Mouse (Mus musculus) liver, embryonic 14.5 days (tissue): Measurements from ENCODE around the gene Hyal1. TPM values are rescaled to one million over a fixed set of nuclear protein-coding genes. Genes with fewer than 3 reads are reported as not detected.

Experiments
- ATAC-seq: fragments of 200-750 bp; cut with Nextera tagmentation; 2 replicates; pipeline ENCODE4 v1.8.0; 2017; ENCODE audit warnings: moderate number of reproducible peaks, mild to moderate bottlenecking, moderate library complexity; ENCODE audit not compliant: insufficient read depth
- DNase-seq, 3 experiments: peaks; one replicate each; pipeline ENCODE4 v3.0.0-alpha.2; 2012 to 2013; ENCODE audit warnings: low read depth in 3 of 3, low spot score in 3 of 3
- H3K27ac ChIP-seq: fragments of 300-500 bp; sonication (generic); 2 replicates; pipeline ENCODE4 v1.5.1; 2014; ENCODE audit warnings: moderate library complexity, mild to moderate bottlenecking, control low read depth, inconsistent platforms
- H3K27me3 ChIP-seq: fragments of 300-500 bp; sonication (generic); 2 replicates; pipeline ENCODE4 v1.6.1; 2014; ENCODE audit warnings: mild to moderate bottlenecking, low read length, moderate library complexity; ENCODE audit not compliant: control insufficient read depth, insufficient read depth
- H3K36me3 ChIP-seq: fragments of 300-500 bp; sonication (generic); replicated peaks from 2 replicates; pipeline ENCODE4 v1.6.1; 2014; ENCODE audit warnings: low read depth; ENCODE audit not compliant: control insufficient read depth, insufficient read depth
- H3K4me1 ChIP-seq, 2 experiments: fragments of 200-500 bp in 1 of 2; fragments of 300-500 bp in 1 of 2; sonication (generic) in 1 of 2; replicated peaks; 2 replicates each; pipeline ENCODE4 v1.6.1; 2012 to 2014; ENCODE audit warnings: antibody characterized with exemption in 1 of 2, inconsistent platforms in 1 of 2, low read length in 1 of 2; ENCODE audit not compliant: control insufficient read depth in 2 of 2, insufficient read depth in 2 of 2
- H3K4me2 ChIP-seq: fragments of 300-500 bp; sonication (generic); 2 replicates; pipeline ENCODE4 v1.6.1; 2014; ENCODE audit warnings: low read depth, mild to moderate bottlenecking, control low read depth, moderate library complexity
- H3K4me3 ChIP-seq, 2 experiments: fragments of 200-500 bp in 1 of 2; fragments of 300-500 bp in 1 of 2; sonication (generic) in 1 of 2; 2 replicates each; pipeline ENCODE4 v1.5.1; 2012 to 2014; ENCODE audit warnings: low read depth in 2 of 2, low read length in 2 of 2, mild to moderate bottlenecking in 2 of 2, control low read depth in 1 of 2, inconsistent platforms in 1 of 2, moderate library complexity in 1 of 2; ENCODE audit not compliant: insufficient read depth in 1 of 2
- H3K9ac ChIP-seq: fragments of 300-500 bp; sonication (generic); replicated peaks from 2 replicates; pipeline ENCODE4 v1.6.1; 2014; ENCODE audit warnings: mild to moderate bottlenecking, control low read depth, moderate library complexity
- H3K9me3 ChIP-seq: fragments of 300-500 bp; sonication (generic); 2 replicates; pipeline ENCODE4 v1.6.1; 2016; ENCODE audit warnings: low read length, mixed read lengths; ENCODE audit not compliant: control insufficient read depth
- CTCF ChIP-seq: IDR thresholded peaks from 2 replicates; pipeline ENCODE4 v1.5.1; 2016; ENCODE audit warnings: antibody characterized with exemption, low read depth, control low read depth
- EP300 ChIP-seq: IDR thresholded peaks from 2 replicates; pipeline ENCODE4 v1.6.1; 2016; ENCODE audit warnings: antibody characterized with exemption, low read depth
- WGBS: fragments of 180-500 bp; shearing (Covaris S2); extraction: QIAGEN DNeasy Blood & Tissue Kit; methylation state at CpG from one replicate; pipeline ENCODE4 v1.1.7; 2014; ENCODE audit not compliant: insufficient replicate concordance; 5-methylcytosine and 5-hydroxymethylcytosine counted together
- polyA plus RNA-seq, 2 experiments: library from polyadenylated mRNA; depleted of rRNA in 1 of 2; stranded (reverse) in 1 of 2; unstranded in 1 of 2; fragments of >200 nt; fragmentation: Nextera tagmentation in 1 of 2; extraction: Ambion mirVana in 1 of 2; gene quantifications; 2 replicates each; pipeline versions ENCODE4 v1.2.1 to v1.2.3; 2012 to 2014

Hyal1 gene
- polyA plus RNA-seq, 2 experiments = 1.2 to 1.3 TPM

DNA sequence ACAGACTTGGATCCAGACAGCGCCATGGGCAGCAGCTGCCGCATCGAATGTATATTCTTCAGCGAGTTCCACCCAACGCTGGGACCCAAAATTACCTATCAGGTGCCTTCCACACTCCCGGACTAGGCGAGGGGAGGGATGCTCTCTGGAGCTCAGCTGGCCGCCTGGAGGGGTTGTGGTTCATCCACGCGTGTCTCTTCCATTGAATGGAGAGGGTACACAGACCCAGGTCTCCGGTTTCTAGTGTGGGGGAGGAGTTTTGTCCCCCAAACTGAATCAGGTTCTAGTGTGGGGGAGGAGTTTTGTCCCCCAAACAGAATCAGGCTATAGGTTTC lies 34.4 kb upstream of the Hyal1 start:
- 1% methylated on average over 11 of the region's 11 CpGs for WGBS
- peak overlapping the region; percentile 98 for H3K4me2 ChIP-seq
- H3K36me3 ChIP-seq = peaks cover 27% of the 10 kb centered on the region
- ATAC-seq = peak; percentile 22
- H3K9ac ChIP-seq = peak overlapping the region; percentile 83
- peak overlapping the region; percentile 67 to 96 for H3K4me3 ChIP-seq
- peak overlapping the region; percentile 26 for H3K27ac ChIP-seq
- TF ChIP-seq CTCF = no peak
- TF ChIP-seq EP300 = no peak
- DNase-seq = no peak
- H3K27me3 ChIP-seq = no peaks in the 10 kb centered on the region
- H3K4me1 ChIP-seq = peaks cover 11 to 15% of the 10 kb centered on the region in 2 experiments
- H3K9me3 ChIP-seq = no peaks in the 10 kb centered on the region

DNA sequence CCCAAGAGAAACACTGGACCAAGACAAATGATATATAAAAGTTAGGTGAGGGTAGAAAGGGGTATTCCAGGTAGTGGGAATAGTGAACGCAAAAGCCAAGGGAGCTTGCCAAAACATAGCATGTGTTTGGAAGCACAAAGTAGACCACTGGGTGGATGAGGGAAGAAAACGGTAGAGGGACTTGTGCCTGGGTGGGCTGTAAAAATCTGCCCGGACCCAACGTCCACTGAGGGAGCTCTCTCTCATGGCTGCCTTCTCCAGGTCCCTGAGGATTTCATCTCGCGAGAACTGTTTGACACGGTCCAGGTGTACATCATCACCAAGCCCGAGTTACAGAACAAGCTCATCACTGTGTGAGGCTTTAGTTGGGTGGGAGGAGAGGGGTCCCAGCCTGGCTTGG lies 34.0 kb upstream of the Hyal1 start:
- no peaks in the 10 kb centered on the region for H3K27me3 ChIP-seq
- H3K4me3 ChIP-seq = peak overlapping the region; percentile 67 to 96
- no peaks in the 10 kb centered on the region for H3K9me3 ChIP-seq
- H3K4me1 ChIP-seq = peaks cover 12 to 15% of the 10 kb centered on the region in 2 experiments
- TF ChIP-seq CTCF (no peak), EP300 (no peak)
- peak overlapping the region; percentile 98 for H3K4me2 ChIP-seq
- no peak for DNase-seq
- no peak for ATAC-seq
- 46% methylated on average over 8 of the region's 8 CpGs for WGBS
- H3K27ac ChIP-seq = no peak overlapping the region
- H3K36me3 ChIP-seq = peaks cover 23% of the 10 kb centered on the region
- H3K9ac ChIP-seq = peak overlapping the region; percentile 83

DNA sequence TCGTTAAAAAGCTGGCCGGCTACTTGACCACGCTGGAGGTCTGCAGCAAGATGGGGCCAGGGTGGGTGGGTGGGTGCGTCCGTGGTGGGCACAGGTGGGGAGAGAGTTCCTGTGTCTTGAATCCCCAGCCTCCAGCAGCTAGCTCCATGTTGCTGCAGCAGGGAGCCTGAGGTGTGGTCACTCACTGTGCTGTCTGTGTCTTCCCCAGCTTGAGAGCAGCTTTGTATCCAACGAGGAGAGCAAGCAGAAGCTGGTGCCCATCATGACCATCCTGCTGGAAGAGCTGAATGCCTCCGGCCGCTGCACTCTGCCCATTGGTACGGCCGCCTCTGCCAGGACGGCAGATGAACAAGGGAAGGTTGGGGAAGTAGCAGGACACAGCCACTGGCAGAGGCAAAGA lies 33.4 kb upstream of the Hyal1 start:
- TF ChIP-seq CTCF (no peak), EP300 (no peak)
- Histone ChIP-seq H3K4me1 (peaks cover 12 to 15% of the 10 kb centered on the region in 2 experiments), H3K36me3 (peaks cover 17% of the 10 kb centered on the region), H3K9ac (no peak overlapping the region), H3K27me3 (no peaks in the 10 kb centered on the region), H3K4me2 (no peak overlapping the region), H3K27ac (no peak overlapping the region), H3K9me3 (no peaks in the 10 kb centered on the region), H3K4me3 (no peak overlapping the region)
- ATAC-seq (no peak), DNase-seq (no peak)
- WGBS = 81% methylated on average over 11 of the region's 11 CpGs

DNA sequence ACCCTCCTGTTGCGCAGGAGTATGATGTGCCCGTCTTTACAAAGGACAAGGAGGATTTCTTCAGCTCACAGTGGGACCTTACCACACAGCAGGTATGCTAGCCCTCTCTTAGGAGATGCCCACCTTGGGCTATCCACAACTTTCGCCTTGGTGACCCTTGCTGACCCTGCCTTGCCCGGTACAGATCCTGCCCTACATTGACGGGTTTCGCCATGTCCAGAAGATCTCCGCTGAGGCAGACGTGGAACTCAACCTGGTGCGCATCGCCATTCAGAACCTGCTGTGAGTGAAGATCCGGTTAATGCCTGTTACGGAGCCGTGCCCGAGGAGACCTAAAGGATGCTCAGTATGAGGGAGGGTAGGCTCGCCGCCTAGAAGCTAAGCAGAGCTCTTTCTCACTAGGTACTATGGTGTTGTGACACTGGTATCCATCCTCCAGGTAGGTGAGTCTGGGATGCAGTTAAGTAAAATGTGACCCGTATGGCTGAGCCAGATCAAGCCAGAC lies 32.5 kb upstream of the Hyal1 start:
- H3K4me1 ChIP-seq = peaks cover 12 to 15% of the 10 kb centered on the region in 2 experiments
- H3K36me3 ChIP-seq = peaks cover 8% of the 10 kb centered on the region

DNA sequence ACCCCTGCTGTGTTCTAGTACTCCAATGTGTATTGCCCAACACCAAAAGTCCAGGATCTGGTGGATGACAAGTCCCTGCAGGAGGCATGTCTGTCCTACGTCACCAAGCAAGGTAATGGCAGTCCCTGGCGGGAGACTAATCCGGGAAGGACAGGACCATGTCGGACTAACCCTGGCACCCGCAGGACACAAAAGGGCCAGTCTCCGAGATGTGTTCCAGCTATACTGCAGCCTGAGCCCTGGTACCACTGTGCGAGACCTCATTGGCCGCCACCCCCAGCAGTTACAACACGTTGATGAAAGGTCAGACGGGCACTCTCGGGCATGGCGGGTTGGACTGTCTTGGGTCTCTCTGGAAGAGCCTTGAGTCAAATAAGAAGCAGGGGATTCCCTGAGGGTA lies 32.0 kb upstream of the Hyal1 start:
- H3K36me3 ChIP-seq = peaks cover 3% of the 10 kb centered on the region
- DNase-seq (no peak), ATAC-seq (no peak)
- no peaks in the 10 kb centered on the region for H3K9me3 ChIP-seq
- H3K27me3 ChIP-seq = no peaks in the 10 kb centered on the region
- TF ChIP-seq EP300 = no peak
- TF ChIP-seq CTCF = no peak
- H3K27ac ChIP-seq = no peak overlapping the region
- no peak overlapping the region for H3K9ac ChIP-seq
- H3K4me1 ChIP-seq = peaks cover 12 to 15% of the 10 kb centered on the region in 2 experiments
- H3K4me3 ChIP-seq = no peak overlapping the region
- H3K4me2 ChIP-seq = no peak overlapping the region
- WGBS = 83% methylated on average over 12 of the region's 12 CpGs

More for the DNA sequence above, 32.5 kb upstream of the Hyal1 start:
- ATAC-seq = no peak
- Histone ChIP-seq H3K9ac (no peak overlapping the region), H3K9me3 (no peaks in the 10 kb centered on the region), H3K27me3 (no peaks in the 10 kb centered on the region), H3K4me2 (no peak overlapping the region), H3K27ac (no peak overlapping the region), H3K4me3 (no peak overlapping the region)
- TF ChIP-seq EP300 (no peak), CTCF (no peak)
- 87% methylated on average over 17 of the region's 17 CpGs for WGBS
- no peak for DNase-seq
